Mouse (Mus musculus) forebrain, embryonic 12.5 days (tissue): ENCODE data around the gene Gper1. TPM values are rescaled to one million over a fixed set of nuclear protein-coding genes. Genes with fewer than 3 reads are reported as not detected.

Source experiments
- ATAC-seq: fragments of 200-750 bp; cut with Nextera tagmentation; 2 replicates; pipeline ENCODE4 v1.8.0; 2017; ENCODE audit warnings: moderate TSS enrichment; ENCODE audit not compliant: low FRiP score
- H3K27ac ChIP-seq: fragments of 300-500 bp; sonication (generic); 2 replicates; pipeline ENCODE4 v1.5.1; 2016; ENCODE audit warnings: mild to moderate bottlenecking
- H3K27me3 ChIP-seq: fragments of 300-500 bp; sonication (generic); 2 replicates; pipeline ENCODE4 v1.6.1; 2016; ENCODE audit warnings: mild to moderate bottlenecking
- H3K36me3 ChIP-seq: fragments of 300-500 bp; sonication (generic); replicated peaks from 2 replicates; pipeline ENCODE4 v1.6.1; 2016; ENCODE audit warnings: mild to moderate bottlenecking
- H3K4me1 ChIP-seq: fragments of 300-500 bp; sonication (generic); 2 replicates; pipeline ENCODE4 v1.6.1; 2016
- H3K4me2 ChIP-seq: fragments of 300-500 bp; sonication (generic); 2 replicates; pipeline ENCODE4 v1.6.1; 2016; ENCODE audit warnings: mild to moderate bottlenecking, moderate library complexity
- H3K4me3 ChIP-seq: fragments of 300-500 bp; sonication (generic); replicated peaks from 2 replicates; pipeline ENCODE4 v1.5.1; 2016; ENCODE audit warnings: mild to moderate bottlenecking
- H3K9ac ChIP-seq: fragments of 300-500 bp; sonication (generic); 2 replicates; pipeline ENCODE4 v1.6.1; 2016; ENCODE audit warnings: mild to moderate bottlenecking
- H3K9me3 ChIP-seq: fragments of 300-500 bp; sonication (generic); 2 replicates; pipeline ENCODE4 v1.6.1; 2016
- WGBS: fragments of 180-500 bp; shearing (Covaris S2); methylation state at CpG from one replicate; pipeline ENCODE4 v1.1.7; 2016; 5-methylcytosine and 5-hydroxymethylcytosine counted together
- polyA plus RNA-seq: library from polyadenylated mRNA; unstranded; fragments of >200 nt; fragmentation: Nextera tagmentation; extraction: Ambion mirVana; gene quantifications from 2 replicates; pipeline ENCODE4 v1.2.1, GENCODE M21; 2016

Gene Gper1
- polyA plus RNA-seq, 1 experiment from 2014 or later: 4.1 TPM

DNA sequence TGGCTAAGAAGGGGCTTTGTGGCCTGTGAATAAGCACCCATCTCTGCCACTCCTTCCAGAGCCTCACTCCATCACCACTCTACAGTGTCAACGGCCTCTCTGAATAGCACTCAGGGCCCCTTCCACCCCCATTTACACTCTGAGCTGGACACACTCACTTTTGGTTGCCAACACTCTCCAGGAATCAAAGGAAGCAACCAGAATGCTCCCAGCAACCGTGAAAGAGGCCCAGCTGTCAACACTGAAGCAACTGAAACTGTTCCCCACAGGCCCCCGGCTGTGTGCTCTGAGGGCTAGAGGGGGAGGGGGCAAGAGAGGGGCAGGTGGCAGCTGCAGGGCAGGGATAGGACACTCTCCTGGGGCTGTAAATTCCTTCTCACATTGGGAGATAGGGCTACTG is 4.3 kb upstream of the Gper1 start:
- H3K27me3 ChIP-seq: no peaks in the 10 kb centered on the region
- H3K36me3 ChIP-seq: no peaks in the 10 kb centered on the region
- WGBS: 14% methylated on average over 3 of the region's 3 CpGs
- H3K4me1 ChIP-seq: peaks cover 39% of the 10 kb centered on the region
- no peak overlapping the region for H3K4me3 ChIP-seq
- peak overlapping the region; percentile 70 for H3K27ac ChIP-seq
- H3K9me3 ChIP-seq: no peaks in the 10 kb centered on the region
- H3K9ac ChIP-seq: 0 out of 2 replicates have a peak overlapping the region, but pooled peaks have one; percentile 29
- no peak overlapping the region for H3K4me2 ChIP-seq
- peak; percentile 57; the same call in 1 of the 2 replicates for ATAC-seq

DNA sequence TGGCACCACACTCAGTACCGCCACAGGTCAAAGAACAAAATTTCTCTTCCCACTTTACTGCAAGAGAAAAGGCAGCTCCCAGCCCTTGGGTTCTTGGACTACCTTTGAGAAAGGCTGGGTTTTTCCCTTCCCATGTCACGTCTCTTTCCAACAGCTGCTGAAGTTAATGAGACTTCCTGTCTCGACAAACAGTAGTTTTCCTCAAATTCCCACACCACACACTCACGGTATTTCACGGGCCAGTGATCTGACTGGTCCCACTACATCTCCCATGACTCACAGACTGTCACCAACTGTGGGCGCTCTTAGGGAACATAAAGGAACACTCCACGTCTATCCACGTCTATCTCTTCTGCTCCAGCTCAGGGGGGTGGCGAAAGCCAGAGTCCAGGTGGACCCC is 2.2 kb downstream of the Gper1 start:
- Histone ChIP-seq H3K4me2 (no peak overlapping the region), H3K9me3 (no peaks in the 10 kb centered on the region), H3K27me3 (no peaks in the 10 kb centered on the region), H3K4me1 (peaks cover 40% of the 10 kb centered on the region), H3K36me3 (no peaks in the 10 kb centered on the region), H3K4me3 (no peak overlapping the region), H3K9ac (no peak overlapping the region), H3K27ac (no peak overlapping the region)
- 88% methylated on average over 9 of the region's 9 CpGs for WGBS
- no peak for ATAC-seq

DNA sequence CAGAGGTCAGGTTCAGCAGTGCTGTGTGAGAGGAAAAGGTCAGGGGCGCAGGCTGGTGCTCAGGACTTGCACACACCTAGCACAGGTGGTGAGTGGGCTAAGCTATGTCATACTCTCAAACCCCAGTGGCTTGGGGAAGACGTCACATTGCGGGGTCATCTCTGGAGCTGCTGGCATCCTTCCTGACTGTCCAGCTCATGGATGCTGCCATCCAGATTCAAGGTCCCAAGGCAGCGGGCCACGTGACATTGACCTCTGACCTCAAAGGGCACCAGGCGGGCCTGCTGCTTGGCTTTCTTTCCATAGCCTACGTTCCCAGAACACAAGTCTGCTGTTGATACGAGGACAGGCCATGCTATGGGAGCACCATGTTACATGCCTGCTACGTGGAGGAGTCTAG is 4.0 kb downstream of the Gper1 start:
- ATAC-seq: no peak
- Histone ChIP-seq H3K27me3 (no peaks in the 10 kb centered on the region), H3K36me3 (no peaks in the 10 kb centered on the region), H3K4me1 (peaks cover 52% of the 10 kb centered on the region), H3K9me3 (no peaks in the 10 kb centered on the region), H3K4me2 (no peak overlapping the region), H3K9ac (no peak overlapping the region), H3K4me3 (no peak overlapping the region), H3K27ac (no peak overlapping the region)
- 94% methylated on average over 9 of the region's 9 CpGs for WGBS

DNA sequence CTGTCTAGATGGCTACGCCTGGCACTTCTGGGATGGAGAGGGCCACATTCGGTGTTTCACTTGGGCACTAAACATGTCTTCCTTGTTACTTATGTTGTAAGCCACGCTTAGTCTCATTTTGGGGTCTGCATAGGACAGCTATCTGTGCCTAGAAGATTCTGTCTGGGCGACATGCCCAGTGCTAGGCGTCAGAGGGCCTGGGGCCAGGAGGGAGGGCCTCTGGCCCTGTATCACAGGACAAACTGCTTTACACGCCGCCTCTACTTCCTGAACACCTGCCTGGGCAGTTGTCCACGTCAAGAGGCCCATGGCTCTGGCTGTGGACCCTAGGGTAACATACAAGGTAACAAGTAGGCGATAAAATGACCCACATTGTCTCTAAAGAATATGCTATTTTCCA is 5.0 kb downstream of the Gper1 start:
- WGBS: 88% methylated on average over 9 of the region's 9 CpGs
- no peak for ATAC-seq
- Histone ChIP-seq H3K4me1 (peaks cover 51% of the 10 kb centered on the region), H3K4me3 (no peak overlapping the region), H3K9me3 (no peaks in the 10 kb centered on the region), H3K27ac (no peak overlapping the region), H3K9ac (no peak overlapping the region), H3K4me2 (no peak overlapping the region), H3K36me3 (no peaks in the 10 kb centered on the region), H3K27me3 (no peaks in the 10 kb centered on the region)

DNA sequence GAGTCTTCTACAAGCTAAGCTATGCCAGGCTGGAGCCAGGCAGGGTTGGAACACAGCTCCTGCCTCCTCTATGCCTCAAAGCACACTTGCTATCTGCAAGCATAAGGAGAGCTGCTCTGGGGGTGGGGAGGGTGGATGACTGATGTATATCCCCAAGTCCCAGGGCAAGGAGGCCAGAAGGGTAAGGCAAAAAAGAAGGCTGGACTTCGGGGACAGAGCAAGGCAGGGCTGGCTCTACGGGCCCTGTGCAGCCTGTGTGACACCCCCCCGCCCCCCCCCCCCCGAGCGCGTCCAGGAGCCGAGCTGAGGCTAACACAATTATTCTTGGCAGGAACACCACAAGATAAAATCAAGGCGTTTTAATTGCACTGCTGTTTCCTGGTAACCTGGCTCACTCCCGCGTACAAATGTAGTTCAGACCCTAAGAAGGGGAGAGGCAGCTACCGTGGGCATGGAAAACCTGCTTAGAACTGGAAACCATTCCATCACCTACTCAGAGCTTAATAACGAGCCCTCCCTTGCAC is 6.9 kb downstream of the Gper1 start:
- Histone ChIP-seq H3K4me2 (no peak overlapping the region), H3K4me1 (peaks cover 51% of the 10 kb centered on the region), H3K27ac (0 out of 2 replicates have a peak overlapping the region, but pooled peaks have one; percentile 25), H3K27me3 (no peaks in the 10 kb centered on the region), H3K9ac (no peak overlapping the region), H3K4me3 (no peak overlapping the region), H3K36me3 (no peaks in the 10 kb centered on the region), H3K9me3 (no peaks in the 10 kb centered on the region)
- WGBS: 48% methylated on average over 12 of the region's 12 CpGs
- no peak for ATAC-seq

DNA sequence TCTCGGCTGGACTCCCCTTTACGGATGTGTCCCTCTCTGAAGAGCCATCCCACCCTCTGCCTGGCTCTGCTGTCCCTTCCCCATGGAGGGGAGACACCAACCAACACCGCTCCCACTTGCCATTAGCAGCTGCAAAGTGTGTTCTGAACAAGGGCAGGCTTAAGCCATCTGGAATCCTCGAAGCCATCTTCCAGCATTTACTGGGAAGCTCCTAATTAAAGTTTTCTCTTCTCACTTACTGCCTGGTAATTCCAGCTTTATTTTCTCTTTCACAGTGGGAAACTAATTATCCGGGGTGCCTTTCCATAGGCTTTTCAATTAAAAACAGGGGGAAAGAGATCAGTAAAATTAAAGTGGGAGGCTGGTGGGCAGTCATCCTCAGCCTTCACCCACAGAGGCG is 9.4 kb downstream of the Gper1 start:
- 23% methylated on average over 6 of the region's 6 CpGs for WGBS
- H3K4me3 ChIP-seq: no peak overlapping the region
- H3K27me3 ChIP-seq: no peaks in the 10 kb centered on the region
- no peak overlapping the region for H3K4me2 ChIP-seq
- no peaks in the 10 kb centered on the region for H3K9me3 ChIP-seq
- peaks cover 64% of the 10 kb centered on the region for H3K4me1 ChIP-seq
- peak overlapping the region; percentile 21; the same call in 1 of the 2 replicates for H3K9ac ChIP-seq
- no peak for ATAC-seq
- H3K36me3 ChIP-seq: no peaks in the 10 kb centered on the region
- peak overlapping the region; percentile 70 for H3K27ac ChIP-seq

DNA sequence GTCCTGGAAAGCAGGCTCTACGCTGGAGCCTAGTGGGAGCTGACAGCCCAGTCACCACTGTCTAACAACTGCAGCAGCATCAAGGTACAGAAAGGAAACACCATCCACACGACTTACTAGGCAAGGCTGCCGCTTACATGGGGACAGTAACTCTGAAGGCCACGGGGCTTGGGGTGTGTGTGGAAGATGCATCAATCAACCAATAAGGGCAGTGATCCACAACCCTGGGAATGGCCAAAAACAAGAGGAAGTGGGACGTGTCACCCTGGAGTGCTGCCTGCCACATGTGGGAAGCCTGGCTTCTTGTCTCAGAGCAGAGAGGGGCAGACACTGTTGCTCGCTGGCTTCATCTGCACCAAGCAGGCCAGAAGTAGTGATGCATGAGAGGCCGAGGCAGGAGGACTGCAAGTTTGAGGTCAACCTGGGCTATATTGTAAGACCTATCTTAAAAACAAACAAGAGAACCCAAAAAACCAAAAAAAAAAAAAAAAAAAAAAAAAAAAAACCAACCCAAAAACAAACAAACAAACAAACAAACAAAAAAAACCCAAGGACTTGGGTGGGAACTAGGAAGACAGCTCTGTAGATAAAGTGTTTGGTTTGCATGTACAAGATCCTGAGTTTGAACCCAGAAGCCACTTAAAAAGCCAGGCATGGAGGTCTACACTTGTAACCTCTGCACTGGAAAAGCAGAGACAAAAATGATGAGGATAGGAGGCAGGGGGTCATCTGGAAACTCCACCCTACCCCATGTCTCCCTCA is 10.0 kb downstream of the Gper1 start:
- Histone ChIP-seq H3K4me3 (no peak overlapping the region), H3K36me3 (no peaks in the 10 kb centered on the region), H3K27me3 (no peaks in the 10 kb centered on the region), H3K27ac (peak overlapping the region; percentile 70), H3K9me3 (no peaks in the 10 kb centered on the region), H3K4me1 (peaks cover 64% of the 10 kb centered on the region), H3K9ac (no peak overlapping the region), H3K4me2 (no peak overlapping the region)
- WGBS: 40% methylated on average over 7 of the region's 7 CpGs
- no peak for ATAC-seq

DNA sequence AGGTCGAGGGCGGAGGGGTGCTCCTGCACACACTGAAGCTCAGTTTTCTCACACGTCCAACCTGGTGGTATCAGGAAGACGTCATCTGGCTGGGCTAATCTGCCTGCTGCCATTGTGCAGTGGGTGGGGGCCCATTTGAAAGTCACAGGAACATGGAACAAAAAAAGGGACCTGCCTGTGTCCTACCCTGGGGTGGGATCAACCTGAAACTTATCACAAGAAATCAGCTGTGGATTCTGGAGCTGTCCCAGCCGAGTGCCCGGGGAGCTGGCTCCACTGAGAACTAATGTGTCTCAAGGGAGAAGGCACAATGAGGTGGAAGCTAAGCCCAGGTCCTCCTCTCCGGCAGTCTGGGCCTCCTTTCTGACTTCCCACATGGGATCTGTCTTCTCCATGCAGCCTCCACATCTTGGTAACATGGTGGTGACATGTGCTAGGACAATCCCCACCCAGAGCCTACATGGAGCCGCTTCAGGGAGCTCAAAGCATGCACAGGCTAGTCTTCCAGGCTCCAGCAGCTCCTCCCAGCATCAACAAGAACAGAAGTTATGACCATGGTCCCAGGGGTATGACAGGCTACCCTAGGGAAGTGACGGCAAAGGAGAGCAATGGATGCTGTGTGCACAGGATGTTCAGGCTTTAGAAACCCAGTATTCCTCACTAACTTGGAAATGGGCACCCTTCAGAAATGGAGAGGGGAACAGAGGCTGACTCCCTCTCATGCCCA is 11.1 kb downstream of the Gper1 start:
- no peak overlapping the region for H3K4me2 ChIP-seq
- H3K36me3 ChIP-seq: no peaks in the 10 kb centered on the region
- no peaks in the 10 kb centered on the region for H3K9me3 ChIP-seq
- no peak overlapping the region for H3K9ac ChIP-seq
- H3K4me3 ChIP-seq: no peak overlapping the region
- H3K4me1 ChIP-seq: peaks cover 69% of the 10 kb centered on the region
- WGBS: 80% methylated on average over 9 of the region's 9 CpGs
- H3K27me3 ChIP-seq: no peaks in the 10 kb centered on the region
- H3K27ac ChIP-seq: 0 out of 2 replicates have a peak overlapping the region, but pooled peaks have one; percentile 27
- no peak for ATAC-seq

DNA sequence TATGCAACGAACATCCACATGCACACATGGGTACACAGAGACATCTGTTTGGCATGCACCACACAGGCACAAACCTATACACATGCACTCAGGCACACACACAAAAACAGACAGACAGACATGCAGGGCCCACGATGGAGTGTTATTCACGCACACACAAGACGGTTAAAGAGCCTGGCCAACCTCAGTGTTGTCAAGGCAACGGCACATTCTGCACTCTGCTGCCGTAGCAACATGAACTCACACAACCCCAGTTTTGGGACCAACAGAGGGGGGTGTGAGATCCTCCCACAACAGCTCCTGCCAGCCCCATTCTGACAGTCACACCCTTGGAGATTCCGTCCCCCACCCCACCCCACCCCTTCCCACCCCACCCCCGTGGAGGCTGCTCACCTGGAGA is 12.0 kb downstream of the Gper1 start:
- H3K27ac ChIP-seq: peak overlapping the region; percentile 27; the same call in 1 of the 2 replicates
- WGBS: 26% methylated on average over 8 of the region's 8 CpGs

DNA sequence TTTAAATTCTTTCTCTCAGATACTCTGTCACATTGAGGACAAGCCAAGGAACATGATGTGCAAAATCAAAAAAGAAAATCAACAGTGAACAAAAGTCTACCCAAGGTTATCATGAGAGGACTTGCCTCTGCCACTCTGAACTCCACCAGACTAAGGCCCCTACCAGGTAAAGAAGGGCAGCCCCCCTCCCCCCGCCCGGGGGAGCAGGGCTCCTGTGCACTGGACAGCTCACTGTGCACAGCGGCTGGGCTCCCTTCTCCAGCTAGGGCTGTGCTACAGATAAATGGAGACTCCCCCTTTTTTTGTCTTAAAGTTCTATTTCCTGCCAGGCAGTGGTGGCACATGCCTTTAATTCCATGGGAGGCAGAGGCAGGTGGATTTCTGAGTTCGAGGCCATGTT is 14.8 kb downstream of the Gper1 start:
- H3K4me3 ChIP-seq: no peak overlapping the region
- no peak overlapping the region for H3K9ac ChIP-seq
- no peaks in the 10 kb centered on the region for H3K9me3 ChIP-seq
- ATAC-seq: no peak
- no peak overlapping the region for H3K27ac ChIP-seq
- peaks cover 37% of the 10 kb centered on the region for H3K4me1 ChIP-seq
- no peak overlapping the region for H3K4me2 ChIP-seq
- H3K27me3 ChIP-seq: no peaks in the 10 kb centered on the region
- 90% methylated on average over 4 of the region's 4 CpGs for WGBS
- H3K36me3 ChIP-seq: no peaks in the 10 kb centered on the region

More for the DNA sequence above, 12.0 kb downstream of the Gper1 start:
- H3K36me3 ChIP-seq: no peaks in the 10 kb centered on the region
- peak; percentile 79 for ATAC-seq
- H3K9me3 ChIP-seq: no peaks in the 10 kb centered on the region
- peaks cover 60% of the 10 kb centered on the region for H3K4me1 ChIP-seq
- H3K27me3 ChIP-seq: no peaks in the 10 kb centered on the region
- no peak overlapping the region for H3K9ac ChIP-seq
- no peak overlapping the region for H3K4me3 ChIP-seq
- H3K4me2 ChIP-seq: peak overlapping the region; percentile 13; the same call in 1 of the 2 replicates

DNA sequence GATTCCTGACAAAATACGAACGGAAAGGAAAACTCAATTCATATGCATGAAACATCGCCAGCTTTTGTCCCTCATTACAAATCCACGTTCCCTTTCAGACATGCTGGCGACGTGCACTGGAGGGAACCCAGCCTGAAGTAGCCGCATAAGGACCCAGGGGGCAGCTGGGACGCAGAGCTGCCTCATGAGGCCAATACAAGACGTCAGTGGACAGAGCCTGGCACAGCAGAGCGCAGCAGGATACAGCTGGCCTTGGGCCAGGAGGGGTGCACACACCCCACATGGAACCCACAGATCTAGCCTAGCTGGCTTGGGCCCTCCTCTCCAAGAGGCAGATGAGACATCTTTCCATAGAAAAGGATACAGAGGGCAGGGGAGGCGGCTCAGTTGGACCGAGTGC is 15.5 kb downstream of the Gper1 start:
- WGBS: 77% methylated on average over 12 of the region's 12 CpGs
- peaks cover 33% of the 10 kb centered on the region for H3K4me1 ChIP-seq
- H3K9ac ChIP-seq: no peak overlapping the region
- H3K9me3 ChIP-seq: no peaks in the 10 kb centered on the region
- no peak overlapping the region for H3K4me3 ChIP-seq
- no peak overlapping the region for H3K4me2 ChIP-seq
- H3K27ac ChIP-seq: 0 out of 2 replicates have a peak overlapping the region, but pooled peaks have one; percentile 42
- H3K27me3 ChIP-seq: no peaks in the 10 kb centered on the region
- no peak for ATAC-seq
- H3K36me3 ChIP-seq: no peaks in the 10 kb centered on the region

DNA sequence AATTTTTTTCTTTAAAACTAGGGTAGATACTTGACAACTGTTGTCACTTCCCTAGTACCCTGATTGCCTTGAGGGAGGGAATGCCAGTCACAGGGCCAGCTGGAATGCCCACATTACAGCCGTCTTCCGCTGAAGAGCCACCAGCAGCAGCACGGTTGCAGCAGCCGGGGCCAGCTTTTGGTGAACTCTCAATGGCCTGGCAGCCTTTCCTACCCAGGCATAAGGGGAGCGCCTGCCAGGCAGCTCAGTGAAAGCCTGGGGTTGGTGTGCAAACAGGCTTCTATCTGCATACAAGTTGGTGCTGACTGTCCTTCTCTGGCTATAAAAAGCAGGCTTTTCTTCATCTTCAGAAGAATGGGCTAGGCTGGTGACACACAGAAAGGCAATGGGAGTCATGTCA is 17.5 kb downstream of the Gper1 start:
- Histone ChIP-seq H3K27me3 (no peaks in the 10 kb centered on the region), H3K4me1 (peaks cover 18% of the 10 kb centered on the region), H3K36me3 (no peaks in the 10 kb centered on the region), H3K9me3 (no peaks in the 10 kb centered on the region), H3K4me2 (no peak overlapping the region), H3K9ac (no peak overlapping the region), H3K4me3 (no peak overlapping the region), H3K27ac (no peak overlapping the region)
- 90% methylated on average over 5 of the region's 5 CpGs for WGBS
- ATAC-seq: no peak
